Mouse (Mus musculus) spleen, adult 18-20 months (tissue): ENCODE measurements around the gene Etnk2.

Source experiments
- DNase-seq, 2 experiments: peaks; one replicate each; pipeline ENCODE4 v3.0.0; 2022; ENCODE audit warnings: mixed read lengths in 2 of 2

Gene Etnk2

DNA sequence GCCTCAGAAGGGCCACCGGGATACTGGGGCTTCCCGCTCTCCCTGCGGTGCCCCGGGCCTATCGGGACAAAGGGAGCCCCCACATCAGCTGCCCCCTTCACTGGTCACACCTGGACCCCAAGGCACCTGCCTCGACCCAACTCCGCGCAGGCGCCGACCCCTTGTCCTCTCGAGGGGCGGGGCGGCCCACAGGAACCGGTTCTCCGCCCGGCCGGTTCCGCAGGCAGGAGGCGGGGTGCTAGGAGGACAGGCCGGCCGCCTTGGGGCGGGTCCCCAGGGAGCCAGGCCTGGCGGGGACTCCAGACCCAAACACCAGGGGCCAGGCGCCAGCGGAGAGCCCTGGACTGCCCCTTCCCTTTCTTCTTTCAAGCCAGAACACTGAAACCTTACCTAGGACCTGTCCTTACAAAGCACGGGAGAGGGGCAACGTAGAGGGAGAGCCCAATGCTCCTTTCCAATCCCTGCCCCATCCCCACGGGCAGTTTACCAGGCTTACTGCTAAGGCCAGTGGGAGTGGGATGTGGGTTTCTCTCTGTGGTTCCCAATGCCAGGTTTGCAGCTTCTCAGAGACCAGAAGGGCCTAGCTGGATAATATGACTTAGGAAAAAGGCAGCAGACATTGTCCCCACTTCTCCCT is 54.9 kb downstream of the Etnk2 start:
- peak; percentile 70 to 74 for DNase-seq

DNA sequence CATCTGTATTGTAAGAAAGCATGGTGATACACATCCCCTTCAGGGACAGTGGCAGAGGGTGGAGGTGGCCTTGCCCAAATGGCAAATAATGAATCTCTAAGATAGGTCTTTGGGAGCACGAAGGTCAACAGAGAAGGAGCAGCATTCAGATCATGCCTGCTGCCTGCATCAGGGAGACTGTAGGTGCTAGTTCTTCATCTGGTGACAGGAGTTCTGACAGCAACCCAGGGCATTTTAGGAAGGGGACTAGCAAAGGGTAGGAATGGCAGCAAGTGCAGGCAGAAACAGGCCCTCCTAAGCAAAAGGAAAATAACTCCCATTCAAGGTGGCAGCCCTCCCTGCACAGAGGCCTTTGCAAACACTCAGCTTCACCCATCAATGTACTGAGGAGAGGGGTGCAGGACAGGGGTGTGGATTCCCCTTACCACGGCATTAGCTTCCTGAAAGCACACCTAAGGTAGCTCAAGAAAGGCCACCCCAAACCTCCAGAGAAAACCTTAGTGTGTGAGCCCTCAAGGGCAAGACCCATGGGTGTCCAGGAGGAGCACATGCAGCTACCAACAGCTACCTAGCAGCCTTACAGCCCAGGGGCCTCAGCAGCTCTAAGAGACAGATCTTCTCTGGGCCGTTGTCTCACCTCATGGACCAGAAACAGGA is 55.9 kb downstream of the Etnk2 start:
- no peak for DNase-seq

DNA sequence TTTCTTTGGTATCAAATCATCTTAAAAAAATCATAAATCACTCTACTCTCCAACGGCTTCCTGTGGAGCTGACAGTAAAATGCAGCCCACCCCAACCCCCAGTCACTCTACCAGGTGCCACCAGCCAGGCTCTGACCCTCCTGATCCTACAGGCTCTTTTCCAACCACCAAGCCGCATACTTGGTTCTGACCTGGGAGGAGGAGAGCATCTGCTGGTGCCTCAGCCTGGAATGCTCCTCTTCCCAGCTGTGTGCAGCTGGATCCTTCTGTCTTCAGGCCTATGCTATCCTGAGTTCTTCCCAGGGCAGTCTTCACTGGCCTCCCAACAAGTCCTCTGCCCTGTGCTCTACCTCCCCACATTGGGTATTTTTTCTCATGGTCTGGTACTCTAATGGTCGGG is 57.1 kb downstream of the Etnk2 start:
- no peak for DNase-seq

DNA sequence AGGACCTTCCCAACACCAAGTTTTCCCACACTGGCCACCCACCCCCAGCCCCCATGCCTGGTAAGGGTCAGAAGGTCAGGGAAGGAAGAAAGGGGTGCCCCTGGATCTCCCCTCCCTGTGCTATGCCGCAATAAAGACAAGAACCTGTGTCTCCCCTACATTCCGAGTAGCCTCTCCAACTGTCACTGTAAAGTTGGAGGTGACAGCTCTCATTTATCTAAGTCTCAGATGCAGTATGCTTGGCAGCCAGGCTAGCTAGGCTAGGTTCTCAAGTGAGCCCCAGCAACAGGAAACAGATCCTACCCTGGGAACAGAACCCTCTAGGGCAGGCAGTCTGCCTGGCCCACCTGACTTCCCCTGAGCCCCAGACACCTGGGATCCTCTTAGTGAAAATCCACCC is 57.7 kb downstream of the Etnk2 start:
- DNase-seq: no peak

DNA sequence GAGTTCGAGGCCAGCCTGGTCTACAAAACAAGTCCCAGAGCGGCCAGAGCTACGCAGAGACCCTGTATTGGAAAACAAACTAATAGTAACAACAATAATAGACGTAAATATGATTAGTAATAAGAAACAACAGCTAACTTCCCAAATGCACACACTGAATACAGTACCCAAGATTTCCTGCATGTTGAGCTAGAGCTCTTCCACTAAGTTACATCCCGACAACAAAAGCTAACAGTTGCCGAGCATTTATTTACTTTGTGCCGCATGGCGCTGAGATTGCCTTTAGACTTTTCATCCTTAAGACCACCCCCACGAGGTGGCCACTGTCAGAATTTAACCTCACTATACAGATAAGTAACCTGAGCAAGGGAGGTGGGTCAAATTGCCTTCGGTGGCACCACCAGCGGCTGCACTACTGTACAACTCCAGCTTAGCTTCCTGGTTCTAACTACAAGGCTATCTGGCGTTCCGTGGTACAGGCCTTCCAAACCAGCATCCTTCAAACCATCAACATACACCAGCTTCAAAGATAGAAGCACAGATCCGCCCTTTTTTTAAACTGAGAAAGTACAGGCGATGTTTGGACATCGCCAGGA is 58.7 kb downstream of the Etnk2 start:
- no peak for DNase-seq

DNA sequence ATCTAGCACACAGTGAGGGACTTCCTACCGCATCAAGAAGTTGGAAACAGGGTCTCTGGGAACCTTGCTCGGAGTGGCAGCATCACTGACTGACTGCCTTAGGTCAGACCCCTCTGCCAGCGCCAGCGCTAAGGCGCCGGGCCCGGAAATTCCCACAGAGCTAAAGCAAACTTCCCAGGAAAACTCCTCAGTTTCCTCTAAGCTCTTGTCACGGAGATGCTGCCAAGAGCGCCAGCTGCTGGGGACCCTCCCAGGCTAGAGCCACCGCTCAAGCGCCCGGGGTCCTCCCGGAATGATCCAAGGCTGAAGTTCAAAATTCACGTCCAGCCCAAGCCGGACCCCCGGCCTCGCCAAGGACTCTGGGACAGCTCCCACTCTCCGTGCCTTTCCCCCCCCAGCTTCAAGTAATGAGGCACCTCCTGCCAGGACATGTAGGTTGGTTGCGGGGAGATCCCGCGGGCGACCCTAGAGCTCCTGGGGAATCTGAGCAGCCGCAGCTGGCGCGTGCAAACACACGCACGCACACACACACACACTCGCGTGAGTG is 59.3 kb downstream of the Etnk2 start:
- DNase-seq: no peak

DNA sequence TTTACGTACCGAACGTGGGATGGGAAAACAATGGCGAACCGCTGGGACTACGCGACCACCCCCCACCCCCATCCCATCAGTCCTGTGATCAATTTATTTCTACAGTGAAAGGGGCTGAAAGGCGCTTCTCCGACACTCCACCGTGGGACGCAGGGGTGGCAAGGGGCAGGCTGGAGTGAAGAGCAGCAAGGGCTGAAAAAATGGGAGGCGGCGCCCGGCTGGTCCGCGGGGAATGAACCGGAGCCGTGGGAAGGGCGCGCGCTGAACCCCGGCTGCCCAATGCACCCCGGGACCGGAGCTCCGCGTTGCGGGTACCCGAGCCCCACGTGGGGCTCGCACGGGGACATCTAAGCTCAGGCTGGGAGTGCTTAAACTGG is 59.8 kb downstream of the Etnk2 start:
- DNase-seq: no peak

DNA sequence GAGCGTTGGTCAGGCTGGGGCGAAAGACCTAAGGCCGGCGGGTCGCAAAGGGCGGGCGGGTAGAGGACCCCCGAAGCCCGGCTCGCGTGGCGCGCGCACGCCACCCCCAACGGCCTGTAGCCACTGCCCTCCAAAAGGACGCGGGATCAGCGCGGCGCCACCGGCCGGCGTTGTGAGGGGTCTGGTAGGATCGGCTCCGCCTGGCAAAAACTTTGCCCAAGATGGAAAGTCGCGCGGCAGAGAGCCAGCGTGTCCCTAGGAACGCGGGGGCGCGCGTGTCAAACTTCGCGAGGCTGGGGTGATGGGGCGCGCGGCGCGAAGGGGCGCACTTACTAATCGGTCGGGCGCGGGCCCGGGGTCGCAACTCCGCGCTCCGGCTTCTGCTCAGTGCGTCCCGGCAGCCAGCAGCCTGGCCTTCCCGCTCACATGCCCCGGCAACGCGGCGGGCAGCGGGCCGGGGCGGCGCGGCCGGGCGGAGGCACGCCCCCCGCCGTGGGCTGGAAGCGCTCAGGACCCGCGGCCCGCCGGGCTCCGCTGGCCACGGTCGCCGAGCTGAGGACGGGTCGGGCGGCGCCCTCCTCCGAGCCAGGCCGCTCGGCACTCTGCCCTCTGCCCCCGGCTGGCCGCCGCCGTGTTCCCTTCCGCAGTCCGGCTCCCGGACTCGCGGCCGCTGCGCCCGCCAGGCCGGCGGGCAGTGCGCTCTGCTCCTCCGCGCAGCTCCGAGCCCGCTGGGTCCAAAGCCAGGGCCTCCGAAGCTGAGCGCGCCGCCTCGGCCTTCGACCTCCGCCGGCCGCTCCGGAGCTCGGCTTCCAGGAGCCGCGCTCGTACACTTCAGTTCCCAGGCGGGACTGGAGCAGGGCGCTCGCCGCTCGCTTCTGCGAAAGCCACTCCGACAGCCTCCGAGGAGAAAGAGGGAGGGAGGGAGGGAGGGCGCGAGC is 60.4 kb downstream of the Etnk2 start, which contains the start of gene Sox13:
Sox13 (minus strand) TSS at position 835 of the 938 bp plus-strand sequence.
- no peak for DNase-seq

DNA sequence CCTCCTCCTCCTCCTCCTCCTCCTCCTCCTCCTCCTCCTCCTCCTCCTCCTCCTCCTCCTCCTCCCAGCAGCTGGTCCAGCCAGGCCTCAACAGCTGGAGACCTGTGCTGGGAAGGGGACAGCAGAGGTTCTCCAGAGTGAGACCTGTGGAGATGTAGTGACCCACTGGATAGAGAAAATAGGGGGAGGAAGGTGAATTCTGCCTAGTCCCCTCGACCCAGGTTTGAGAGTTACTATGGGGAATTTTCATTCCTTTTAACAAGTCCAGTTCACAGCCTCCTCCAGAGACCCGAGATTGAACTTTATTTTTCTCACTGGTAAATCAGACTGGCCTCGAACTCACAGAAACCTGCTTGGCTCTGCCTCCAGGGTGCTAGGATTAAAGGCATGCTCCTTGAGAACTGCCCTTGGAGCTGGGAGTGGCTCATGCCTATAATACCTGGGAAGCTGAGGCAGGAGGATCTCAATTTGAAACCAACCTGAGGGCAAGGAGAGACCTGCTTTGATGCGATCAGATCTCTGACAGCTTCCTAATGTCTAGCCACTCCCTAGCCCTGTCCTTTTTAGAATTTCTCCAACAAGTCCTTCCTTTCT is 61.3 kb downstream of the Etnk2 start:
- DNase-seq: no peak
